Mouse (Mus musculus) urinary bladder, postnatal 14 days (tissue): ENCODE measurements at regions not wholly inside any gene's neighbourhood (a gene's known extent, or its start where the extent isn't known, plus 50 kb on each side); places are given as distances from the start of the nearest gene placed in this dataset.
"Not testable (repeated sequence)": the region's sequence is repeated elsewhere in the genome, so short reads cannot be mapped to it uniquely, and the experiment has no call there.

Experiments used
- DNase-seq: peaks from one replicate; pipeline ENCODE4 v3.0.0; 2021; ENCODE audit warnings: low spot score

DNA sequence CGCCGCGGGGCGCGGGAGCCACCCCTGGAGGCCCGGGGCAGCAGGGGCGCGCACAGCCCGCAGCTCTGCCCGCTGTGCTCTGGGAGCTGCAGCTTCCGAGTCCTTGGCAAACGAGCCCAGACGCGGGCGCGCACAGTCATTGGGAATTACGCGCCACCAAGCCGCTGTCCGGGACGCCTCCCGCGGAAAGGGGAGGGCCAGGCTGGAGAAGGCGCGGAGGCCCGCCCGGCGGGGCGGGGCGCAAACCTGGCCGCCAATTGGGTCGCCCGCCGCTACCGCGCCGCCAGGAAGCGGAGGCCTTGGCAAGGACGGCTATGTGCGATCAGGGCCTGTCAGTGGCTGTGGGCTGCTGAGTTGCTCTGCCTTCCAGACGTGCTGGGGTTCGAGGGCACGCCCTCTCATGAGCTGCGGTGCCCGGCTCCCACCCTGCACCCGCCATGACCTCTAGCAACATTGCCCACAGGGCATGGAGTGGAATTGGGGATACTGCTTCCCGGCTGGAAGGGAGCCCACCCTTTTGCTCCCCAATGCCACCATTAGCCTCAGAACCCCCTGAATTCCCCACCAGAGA, 739.1 kb upstream of the Ywhaq start:
- peak; percentile 20 for DNase-seq

DNA sequence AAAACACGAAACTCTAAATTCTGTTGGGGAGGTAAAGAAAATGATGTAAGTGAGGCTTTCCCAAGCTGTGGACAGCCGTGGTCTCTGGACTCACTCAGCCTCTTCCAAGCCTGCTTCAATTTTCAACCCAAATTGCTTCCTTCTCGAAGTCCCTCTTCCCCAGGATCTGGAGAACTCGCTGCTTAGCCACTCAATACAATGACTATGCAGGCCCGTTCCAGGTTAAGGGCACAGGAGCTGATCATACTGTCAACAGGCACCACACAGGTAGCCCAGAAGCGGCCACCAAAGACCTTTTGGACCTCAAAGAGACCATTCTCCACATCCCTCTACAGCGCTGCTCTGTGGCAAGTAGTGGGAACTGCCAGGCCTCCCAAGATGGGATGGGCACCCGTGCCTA, 737.9 kb upstream of the Ywhaq start:
- DNase-seq = not testable (repeated sequence)
